Mouse (Mus musculus) intestine, embryonic 14.5 days (tissue): ENCODE data around the gene Comt. TPM values are rescaled to one million over a fixed set of nuclear protein-coding genes. Genes with fewer than 3 reads are reported as not detected.

Source experiments
- ATAC-seq: fragments of 200-750 bp; cut with Nextera tagmentation; replicated peaks from 2 replicates; pipeline ENCODE4 v1.8.0; 2017; ENCODE audit warnings: low read depth, moderate number of reproducible peaks, moderate TSS enrichment, moderate library complexity; ENCODE audit not compliant: low FRiP score, low TSS enrichment
- DNase-seq: peaks from one replicate; pipeline ENCODE4 v3.0.0-alpha.2; 2018; ENCODE audit warnings: low spot score
- H3K27ac ChIP-seq: fragments of 300-500 bp; sonication (generic); 2 replicates; pipeline ENCODE4 v1.5.1; 2014; ENCODE audit warnings: low read depth, mild to moderate bottlenecking, control low read depth
- H3K27me3 ChIP-seq: fragments of 300-500 bp; sonication (generic); replicated peaks from 2 replicates; pipeline ENCODE4 v1.6.1; 2014; ENCODE audit warnings: low read length, control low read depth; ENCODE audit not compliant: control insufficient read depth, insufficient read depth
- H3K36me3 ChIP-seq: fragments of 300-500 bp; sonication (generic); 2 replicates; pipeline ENCODE4 v1.6.1; 2014; ENCODE audit warnings: low read length, control low read depth; ENCODE audit not compliant: control insufficient read depth, insufficient read depth
- H3K4me1 ChIP-seq: fragments of 300-500 bp; sonication (generic); replicated peaks from 2 replicates; pipeline ENCODE4 v1.6.1; 2014; ENCODE audit warnings: low read length, control low read depth, mixed read lengths; ENCODE audit not compliant: control insufficient read depth, insufficient read depth
- H3K4me2 ChIP-seq: fragments of 300-500 bp; sonication (generic); 2 replicates; pipeline ENCODE4 v1.6.1; 2014; ENCODE audit warnings: low read length
- H3K4me3 ChIP-seq: fragments of 300-500 bp; sonication (generic); 2 replicates; pipeline ENCODE4 v1.5.1; 2014; ENCODE audit warnings: low read depth, low read length, control low read depth, mixed read lengths
- H3K9ac ChIP-seq: fragments of 300-500 bp; sonication (generic); 2 replicates; pipeline ENCODE4 v1.6.1; 2014; ENCODE audit warnings: mild to moderate bottlenecking, low read length
- H3K9me3 ChIP-seq: fragments of 300-500 bp; sonication (generic); 2 replicates; pipeline ENCODE4 v1.6.1; 2016; ENCODE audit warnings: low read length, control low read depth; ENCODE audit not compliant: control insufficient read depth
- WGBS: fragments of 180-500 bp; shearing (Covaris S2); extraction: QIAGEN DNeasy Blood & Tissue Kit; methylation state at CpG from one replicate; pipeline ENCODE4 v1.1.7; 2014; 5-methylcytosine and 5-hydroxymethylcytosine counted together
- polyA plus RNA-seq: library from polyadenylated mRNA; unstranded; fragments of >200 nt; fragmentation: Nextera tagmentation; extraction: Ambion mirVana; gene quantifications from 2 replicates; pipeline ENCODE4 v1.2.1, GENCODE M21; 2014

Comt gene
- polyA plus RNA-seq, 1 experiment from 2014 or later: 95.6 TPM

DNA sequence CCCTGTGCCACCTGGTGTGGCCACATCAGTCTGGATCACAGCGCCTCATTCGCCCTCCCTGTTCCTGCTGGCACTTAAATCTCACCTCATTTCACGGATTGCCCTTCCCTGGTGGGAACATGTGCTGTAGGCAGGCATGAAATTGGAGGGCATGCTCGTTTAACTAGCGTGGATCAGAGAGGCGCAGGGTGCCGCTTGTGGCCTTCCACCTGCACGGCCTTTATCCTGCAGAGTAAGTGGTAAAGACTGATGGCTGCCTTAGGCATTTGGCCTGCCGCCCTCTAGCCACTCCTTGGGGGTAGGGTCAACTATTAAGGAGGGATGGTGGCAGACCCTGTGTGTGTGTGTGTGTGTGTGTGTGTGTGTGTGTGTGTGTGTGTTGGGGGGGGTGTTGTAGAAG, 35.4 kb upstream of the Comt start:
- WGBS: 83% methylated on average over 9 of the region's 9 CpGs
- Histone ChIP-seq H3K36me3 (0 out of 2 replicates have a peak, but pooled peaks cover 3% of the 10 kb centered on the region), H3K9me3 (no peaks in the 10 kb centered on the region), H3K27me3 (no peaks in the 10 kb centered on the region), H3K4me2 (no peak overlapping the region), H3K9ac (no peak overlapping the region), H3K4me3 (no peak overlapping the region), H3K27ac (no peak overlapping the region), H3K4me1 (peaks cover 17% of the 10 kb centered on the region)
- no peak for ATAC-seq
- no peak for DNase-seq

DNA sequence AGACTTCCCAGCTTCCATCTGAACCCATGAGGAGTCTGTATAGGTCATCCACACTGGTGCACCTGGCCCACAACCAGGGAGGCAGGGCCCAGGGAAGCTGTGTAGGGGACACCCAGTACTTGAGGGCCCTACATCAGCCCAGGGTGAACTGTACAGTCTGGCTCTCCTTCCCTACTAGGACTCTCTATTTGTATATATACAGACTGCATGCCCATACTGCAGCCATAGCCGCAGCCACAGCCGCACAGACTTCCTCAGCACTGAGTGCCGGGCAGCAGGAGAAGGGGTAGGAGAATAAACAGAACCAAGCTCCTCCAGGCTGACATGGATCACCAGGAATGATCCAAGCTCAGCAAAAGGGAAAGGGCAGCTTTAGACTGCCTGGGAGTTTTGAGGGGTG, 34.2 kb upstream of the Comt start:
- WGBS: 50% methylated on average over 3 of the region's 3 CpGs
- no peak for DNase-seq
- Histone ChIP-seq H3K27ac (no peak overlapping the region), H3K9ac (no peak overlapping the region), H3K27me3 (no peaks in the 10 kb centered on the region), H3K9me3 (no peaks in the 10 kb centered on the region), H3K36me3 (peaks cover 12% of the 10 kb centered on the region; the same call in 1 of the 2 replicates), H3K4me3 (no peak overlapping the region), H3K4me1 (peaks cover 17% of the 10 kb centered on the region), H3K4me2 (no peak overlapping the region)
- no peak for ATAC-seq

DNA sequence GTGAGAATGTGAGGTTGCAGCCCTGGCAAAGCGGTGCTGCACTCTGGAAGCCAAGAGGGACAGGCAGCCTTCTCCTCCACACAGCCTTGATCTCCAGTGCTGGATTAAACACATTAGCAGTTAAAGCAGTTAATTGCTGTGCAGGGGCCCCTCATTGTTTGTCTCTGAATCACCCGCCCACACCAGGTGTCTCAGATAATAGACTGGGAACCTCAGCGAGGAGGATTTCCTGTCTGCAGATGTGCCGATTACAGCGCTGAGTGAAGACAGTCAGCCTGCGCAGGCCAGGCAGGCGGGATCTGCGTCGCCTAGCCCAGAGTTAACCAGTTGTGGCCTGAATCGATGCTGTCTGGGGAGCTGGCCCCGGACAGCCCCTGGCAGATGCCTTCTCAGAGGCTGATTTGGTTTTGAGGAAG, 33.3 kb upstream of the Comt start:
- peaks cover 17% of the 10 kb centered on the region for H3K4me1 ChIP-seq
- ATAC-seq: peak; percentile 67
- peak; percentile 71 for DNase-seq

DNA sequence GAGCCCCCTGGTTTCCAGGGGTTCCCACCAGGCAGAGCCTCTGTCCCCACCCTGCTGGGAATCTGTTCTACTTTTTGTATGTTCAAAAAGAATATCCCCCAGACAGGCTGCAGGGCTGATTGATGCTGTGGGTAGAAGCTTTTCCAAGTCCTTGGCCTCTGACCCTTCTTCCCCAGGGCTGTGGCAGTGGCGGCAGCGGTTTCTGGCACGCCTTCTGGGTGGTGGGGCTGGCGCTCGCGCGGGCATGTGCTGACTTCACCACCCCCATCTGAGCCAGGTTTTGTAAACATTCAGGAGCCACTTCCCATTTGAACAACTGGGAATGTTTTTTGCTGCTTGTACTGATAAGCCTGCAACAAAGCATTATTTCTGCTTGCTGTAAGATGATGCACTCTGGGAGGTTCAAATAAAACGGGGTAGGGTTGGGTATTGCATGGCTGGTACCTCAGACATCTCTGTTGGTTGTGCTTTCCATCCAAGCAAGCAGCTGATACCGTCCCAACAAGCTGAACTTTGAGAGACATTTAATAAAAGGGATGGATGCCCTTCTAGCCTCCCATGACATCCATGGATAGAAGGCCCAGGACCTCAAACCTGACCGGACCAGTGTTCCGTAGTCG, 32.8 kb upstream of the Comt start:
- DNase-seq (no peak), ATAC-seq (0 out of 2 replicates have a peak, but pooled peaks have one; percentile 10)
- no peaks in the 10 kb centered on the region for H3K27me3 ChIP-seq
- peaks cover 12% of the 10 kb centered on the region; the same call in 1 of the 2 replicates for H3K36me3 ChIP-seq
- H3K4me2 ChIP-seq: peak overlapping the region; percentile 38
- H3K9ac ChIP-seq: no peak overlapping the region
- H3K4me1 ChIP-seq: peaks cover 17% of the 10 kb centered on the region
- no peaks in the 10 kb centered on the region for H3K9me3 ChIP-seq
- no peak overlapping the region for H3K4me3 ChIP-seq
- peak overlapping the region; percentile 60; the same call in 1 of the 2 replicates for H3K27ac ChIP-seq
- 7% methylated on average over 12 of the region's 12 CpGs for WGBS

More for the DNA sequence above, 33.3 kb upstream of the Comt start:
- no peaks in the 10 kb centered on the region for H3K9me3 ChIP-seq
- WGBS: 3% methylated on average over 11 of the region's 11 CpGs
- peak overlapping the region; percentile 60; the same call in 1 of the 2 replicates for H3K27ac ChIP-seq
- H3K4me2 ChIP-seq: peak overlapping the region; percentile 38
- peaks cover 12% of the 10 kb centered on the region; the same call in 1 of the 2 replicates for H3K36me3 ChIP-seq
- no peak overlapping the region for H3K4me3 ChIP-seq
- H3K27me3 ChIP-seq: no peaks in the 10 kb centered on the region
- H3K9ac ChIP-seq: no peak overlapping the region

DNA sequence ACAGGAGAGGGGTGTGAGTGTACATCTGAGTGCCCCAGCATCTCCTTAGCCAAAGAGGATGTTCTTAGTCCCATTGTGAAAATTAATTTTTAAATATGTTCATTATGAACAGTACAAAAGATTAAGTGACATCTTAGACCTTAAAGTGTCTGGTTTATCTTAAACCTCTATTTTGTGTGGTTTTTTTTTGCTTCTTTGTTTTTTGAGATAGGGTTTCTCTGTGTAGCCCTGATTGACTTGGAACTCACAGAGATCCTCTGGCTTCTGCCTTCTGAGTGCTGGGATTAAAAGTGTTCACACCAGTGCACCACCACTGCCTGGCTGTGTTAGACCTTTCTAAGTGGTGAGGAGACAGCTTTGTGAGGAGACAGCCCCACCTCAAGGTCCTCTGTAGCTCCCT, 32.0 kb upstream of the Comt start:
- Histone ChIP-seq H3K27me3 (no peaks in the 10 kb centered on the region), H3K4me3 (no peak overlapping the region), H3K4me2 (no peak overlapping the region), H3K27ac (no peak overlapping the region), H3K4me1 (peaks cover 14% of the 10 kb centered on the region), H3K36me3 (peaks cover 12% of the 10 kb centered on the region; the same call in 1 of the 2 replicates), H3K9me3 (no peaks in the 10 kb centered on the region), H3K9ac (no peak overlapping the region)
- ATAC-seq (no peak), DNase-seq (no peak)

DNA sequence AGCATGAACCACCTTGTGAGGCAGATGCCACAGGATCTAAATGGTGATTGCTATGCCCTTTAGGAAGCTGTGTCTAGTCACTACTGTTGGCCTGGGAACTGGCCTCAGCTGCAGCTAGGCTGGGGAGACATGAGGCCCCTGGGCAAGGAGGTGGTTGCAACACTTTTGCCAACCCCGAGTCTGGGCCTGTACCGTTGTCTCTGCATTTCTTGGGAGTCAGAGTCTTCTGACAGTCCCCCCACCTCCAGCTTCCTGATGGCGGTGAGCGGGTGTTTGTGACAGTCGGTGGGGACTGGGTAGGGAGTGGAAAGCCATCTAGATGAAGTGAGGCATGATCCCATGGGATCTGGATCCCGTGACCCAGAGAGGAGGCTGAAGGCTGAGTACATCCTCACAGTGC, 28.8 kb upstream of the Comt start:
- Histone ChIP-seq H3K27ac (no peak overlapping the region), H3K4me3 (no peak overlapping the region), H3K4me2 (no peak overlapping the region), H3K36me3 (peaks cover 12% of the 10 kb centered on the region; the same call in 1 of the 2 replicates), H3K4me1 (peaks cover 14% of the 10 kb centered on the region), H3K27me3 (no peaks in the 10 kb centered on the region), H3K9me3 (no peaks in the 10 kb centered on the region), H3K9ac (no peak overlapping the region)
- 84% methylated on average over 6 of the region's 6 CpGs for WGBS
- ATAC-seq: no peak
- no peak for DNase-seq

DNA sequence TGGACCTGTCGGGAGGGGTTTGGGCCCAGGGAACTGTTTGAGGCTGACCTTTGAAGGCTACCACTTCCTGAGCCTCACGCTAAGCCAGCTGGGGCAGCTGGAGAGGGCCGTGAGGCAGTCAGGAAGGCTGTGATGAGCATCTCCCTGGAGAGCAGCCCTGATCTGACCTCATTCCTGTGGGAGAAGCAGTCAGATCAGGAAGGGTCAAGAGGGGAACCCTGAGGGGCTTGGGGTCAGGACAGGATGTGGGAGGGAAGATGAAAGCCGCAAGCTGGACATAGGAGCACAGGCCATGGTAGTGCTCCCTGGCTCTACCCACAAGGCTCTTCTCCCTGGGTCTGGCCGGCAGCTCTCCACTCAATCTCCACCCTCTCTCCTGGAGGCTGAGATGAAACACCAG, 27.2 kb upstream of the Comt start:
- peaks cover 12% of the 10 kb centered on the region; the same call in 1 of the 2 replicates for H3K36me3 ChIP-seq
- 34% methylated on average over 5 of the region's 5 CpGs for WGBS
- H3K9me3 ChIP-seq: no peaks in the 10 kb centered on the region
- no peak overlapping the region for H3K4me2 ChIP-seq
- H3K4me3 ChIP-seq: no peak overlapping the region
- DNase-seq (no peak), ATAC-seq (no peak)
- H3K27me3 ChIP-seq: no peaks in the 10 kb centered on the region
- no peaks in the 10 kb centered on the region for H3K4me1 ChIP-seq
- H3K27ac ChIP-seq: no peak overlapping the region
- H3K9ac ChIP-seq: no peak overlapping the region

DNA sequence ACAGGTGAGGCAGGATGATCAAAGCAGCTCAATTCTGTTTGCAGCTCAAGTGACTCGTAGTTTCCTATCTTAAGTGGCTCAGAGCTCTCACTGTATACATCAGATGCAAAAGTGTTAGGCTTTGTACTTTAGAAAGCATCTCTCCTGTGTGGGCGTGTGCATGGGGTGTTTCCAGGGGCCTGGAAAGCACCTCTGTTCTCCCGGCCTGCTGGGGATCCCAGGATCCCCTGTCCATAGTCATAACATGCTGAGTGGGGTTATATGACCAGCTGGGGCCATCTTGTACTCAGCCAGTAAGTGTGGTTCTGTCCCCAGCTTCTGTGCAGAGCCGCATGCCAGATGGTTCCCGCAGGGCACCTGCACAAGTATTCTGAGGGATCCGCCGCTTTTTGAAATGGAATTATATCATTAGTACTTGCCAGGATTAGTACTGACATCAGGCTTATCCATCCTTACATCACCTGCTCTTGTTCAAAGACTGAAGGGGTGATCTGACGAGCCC, 25.8 kb upstream of the Comt start:
- no peak overlapping the region for H3K4me2 ChIP-seq
- H3K27me3 ChIP-seq: no peaks in the 10 kb centered on the region
- no peak overlapping the region for H3K4me3 ChIP-seq
- H3K4me1 ChIP-seq: peaks cover 9% of the 10 kb centered on the region
- no peaks in the 10 kb centered on the region for H3K9me3 ChIP-seq
- DNase-seq (no peak), ATAC-seq (no peak)
- H3K27ac ChIP-seq: no peak overlapping the region
- 80% methylated on average over 8 of the region's 8 CpGs for WGBS
- peaks cover 12% of the 10 kb centered on the region; the same call in 1 of the 2 replicates for H3K36me3 ChIP-seq
- H3K9ac ChIP-seq: no peak overlapping the region
